Mouse (Mus musculus): ENCODE data around the gene Nyap2. TPM values are rescaled to one million over a fixed set of nuclear protein-coding genes. Genes with fewer than 3 reads are reported as not detected.

Nyap2 gene
- 0.04 TPM in 2 replicates for polyA plus RNA-seq (2015; fragmentation: Nextera tagmentation; extraction: Ambion mirVana)

DNA sequence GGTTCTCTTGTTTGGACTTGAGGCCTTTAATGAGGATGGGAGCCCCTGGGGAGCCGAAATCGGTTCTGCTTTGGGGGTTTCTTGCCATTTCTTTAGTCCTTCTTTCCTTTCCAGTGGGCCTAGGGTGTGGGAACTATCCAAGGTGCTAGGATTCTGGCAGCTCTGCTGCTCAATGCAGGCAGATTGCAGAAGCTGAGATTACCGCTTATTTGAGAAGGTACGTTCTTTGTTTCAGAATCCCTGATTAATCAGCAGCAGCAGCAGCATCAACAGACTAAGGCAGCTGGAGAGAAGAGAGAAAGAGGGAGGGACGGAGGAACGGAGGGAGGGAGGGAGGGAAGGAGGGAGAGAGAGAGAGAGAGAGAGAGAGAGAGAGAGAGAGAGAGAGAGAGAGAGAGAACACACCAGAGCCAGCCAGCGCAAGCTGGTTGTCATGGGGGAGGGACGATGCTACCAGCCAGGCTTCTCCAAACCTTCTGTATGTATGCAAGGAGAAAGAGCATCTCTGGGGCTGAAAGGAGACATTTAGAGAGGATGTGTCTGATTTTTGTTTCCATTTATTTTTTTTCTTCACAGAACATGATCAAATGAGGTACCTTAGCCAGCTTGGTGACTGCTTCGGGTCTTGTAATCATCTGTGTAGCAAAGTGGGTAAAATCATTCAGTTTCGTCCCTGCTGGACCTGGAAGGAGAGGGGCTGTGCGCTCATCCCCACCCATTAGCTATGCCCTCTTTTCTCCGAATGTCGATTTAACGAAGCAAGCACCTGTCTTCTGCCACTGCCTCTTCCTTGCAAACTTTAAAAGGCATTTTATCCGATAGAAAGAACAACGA lies at the start of gene Nyap2:
Gene Nyap2 (plus strand): TSS at position 120 of the 834 bp plus-strand sequence.
- H3K4me3 ChIP-seq: no peak within 1 kb of the TSS

DNA sequence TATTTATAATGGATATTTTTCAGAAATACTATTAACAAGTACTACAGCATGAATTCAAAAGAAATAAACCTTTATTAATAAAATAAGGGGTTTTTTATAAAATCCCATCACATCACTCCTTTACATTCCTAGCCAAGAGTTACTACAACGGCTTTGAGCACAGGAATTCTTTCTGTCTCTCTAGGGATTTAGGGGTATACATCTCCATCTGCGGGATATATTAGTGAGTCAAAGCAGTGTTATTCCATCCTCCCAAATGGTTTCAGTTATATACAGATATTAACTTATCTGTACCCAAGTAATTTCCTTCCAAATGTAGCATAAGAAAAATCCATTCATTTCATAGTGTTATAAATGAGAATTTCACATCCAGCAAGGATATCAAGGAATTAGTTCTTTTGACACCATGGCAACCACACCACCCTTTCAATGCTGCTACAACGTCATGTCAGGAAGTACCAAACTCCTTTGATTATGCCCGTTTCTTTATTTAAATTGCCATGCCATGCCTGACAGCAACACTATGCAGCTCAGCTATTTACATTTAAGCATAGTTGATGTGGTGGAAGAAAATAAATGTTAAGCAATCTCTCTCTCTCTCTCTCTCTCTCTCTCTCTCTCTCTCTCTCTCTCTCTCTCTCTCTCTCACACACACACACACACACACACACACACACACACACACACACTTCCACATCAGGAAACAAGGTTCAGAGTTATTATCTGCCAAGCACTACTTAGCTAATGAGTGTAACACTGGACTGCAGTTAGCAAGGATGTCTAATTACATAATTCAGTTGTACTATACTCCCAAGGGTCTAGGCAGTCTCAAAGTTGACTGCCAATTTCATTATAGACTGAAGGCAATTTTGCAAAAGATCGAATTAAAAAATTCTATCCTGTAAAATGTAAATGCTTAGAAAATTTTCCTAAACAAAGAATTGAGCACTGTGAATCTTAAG lies 33.6 kb upstream of the Nyap2 start:
- H3K27me3 ChIP-seq: no peaks in the 10 kb centered on the region
- 56% methylated on average over 5 of the region's 5 CpGs for WGBS
- no peak for ATAC-seq (ENCODE audit: low FRiP score, low read depth)

More for the DNA sequence above, at the start of gene Nyap2:
- Histone ChIP-seq H3K9ac (no peak within 1 kb of the TSS), H3K27ac (no peak within 1 kb of the TSS), H3K27me3 (no peaks in the 10 kb centered on the region), H3K4me1 (no peaks in the 10 kb centered on the region), H3K9me3 (no peaks in the 10 kb centered on the region), H3K36me3 (no peaks in the 10 kb centered on the region), H3K4me2 (replicated peaks) (no peak within 1 kb of the TSS)
- 38% methylated on average over 16 of the region's 16 CpGs for WGBS
- ATAC-seq (ENCODE audit: low FRiP score, low read depth): no peak

DNA sequence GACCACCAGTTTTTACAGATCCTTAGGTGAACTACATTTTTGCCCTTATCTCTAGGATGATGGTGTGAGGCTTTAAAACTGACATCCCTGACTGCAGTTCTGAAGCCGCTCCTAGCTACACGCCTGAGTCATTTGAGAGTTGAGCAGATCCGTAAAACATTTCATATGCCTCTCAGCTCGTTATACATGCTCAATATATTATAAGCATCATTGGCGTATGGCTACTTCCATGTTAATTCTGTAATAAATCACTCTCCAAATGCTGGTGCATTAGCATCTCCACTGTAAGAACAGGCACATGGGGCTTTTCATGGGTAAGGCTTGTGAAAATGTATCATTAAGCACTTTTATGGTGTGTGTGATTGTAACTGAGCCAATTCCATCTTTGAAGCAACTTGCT lies 18.4 kb upstream of the Nyap2 start:
- WGBS: 46% methylated on average over 5 of the region's 5 CpGs
- H3K27ac ChIP-seq: no peak overlapping the region
- ATAC-seq (ENCODE audit: low FRiP score, low read depth): no peak

More for the DNA sequence above, 33.6 kb upstream of the Nyap2 start:
- Histone ChIP-seq H3K9me3 (no peaks in the 10 kb centered on the region), H3K4me2 (replicated peaks) (no peak overlapping the region), H3K27ac (no peak overlapping the region), H3K36me3 (no peaks in the 10 kb centered on the region), H3K9ac (no peak overlapping the region), H3K4me3 (no peak overlapping the region), H3K4me1 (0 out of 2 replicates have a peak, but pooled peaks cover 3% of the 10 kb centered on the region)

DNA sequence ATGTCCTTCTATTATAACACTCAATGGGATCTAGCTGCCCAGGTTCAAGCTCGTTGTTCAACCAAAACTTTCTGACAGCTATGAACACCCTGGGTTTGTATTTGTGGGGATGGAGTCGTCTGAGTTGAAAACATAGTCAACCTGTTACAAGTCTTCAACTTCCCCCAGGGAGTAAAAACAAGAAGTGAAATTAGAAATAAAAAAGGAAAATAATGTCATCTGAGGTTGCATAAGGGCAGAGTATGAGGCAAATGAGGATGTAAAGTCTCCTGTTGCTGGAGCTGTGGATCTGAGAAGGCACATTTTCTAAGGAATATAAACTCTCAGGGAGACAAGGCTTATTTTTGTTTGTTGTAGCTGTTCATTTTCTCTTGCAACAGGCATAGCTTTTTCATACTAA lies 17.9 kb upstream of the Nyap2 start:
- H3K4me3 ChIP-seq: no peak overlapping the region
- H3K4me1 ChIP-seq: no peaks in the 10 kb centered on the region
- H3K36me3 ChIP-seq: no peaks in the 10 kb centered on the region
- no peak overlapping the region for H3K4me2 ChIP-seq (replicated peaks)
- 66% methylated on average over 2 of the region's 2 CpGs for WGBS
- no peak for ATAC-seq (ENCODE audit: low FRiP score, low read depth)
- no peak overlapping the region for H3K9ac ChIP-seq
- H3K27me3 ChIP-seq: no peaks in the 10 kb centered on the region
- H3K27ac ChIP-seq: no peak overlapping the region
- no peaks in the 10 kb centered on the region for H3K9me3 ChIP-seq

More for the DNA sequence above, 18.4 kb upstream of the Nyap2 start:
- no peaks in the 10 kb centered on the region for H3K9me3 ChIP-seq
- H3K36me3 ChIP-seq: no peaks in the 10 kb centered on the region
- H3K9ac ChIP-seq: no peak overlapping the region
- H3K4me1 ChIP-seq: no peaks in the 10 kb centered on the region
- no peak overlapping the region for H3K4me3 ChIP-seq
- H3K4me2 ChIP-seq (replicated peaks): no peak overlapping the region
- H3K27me3 ChIP-seq: no peaks in the 10 kb centered on the region

DNA sequence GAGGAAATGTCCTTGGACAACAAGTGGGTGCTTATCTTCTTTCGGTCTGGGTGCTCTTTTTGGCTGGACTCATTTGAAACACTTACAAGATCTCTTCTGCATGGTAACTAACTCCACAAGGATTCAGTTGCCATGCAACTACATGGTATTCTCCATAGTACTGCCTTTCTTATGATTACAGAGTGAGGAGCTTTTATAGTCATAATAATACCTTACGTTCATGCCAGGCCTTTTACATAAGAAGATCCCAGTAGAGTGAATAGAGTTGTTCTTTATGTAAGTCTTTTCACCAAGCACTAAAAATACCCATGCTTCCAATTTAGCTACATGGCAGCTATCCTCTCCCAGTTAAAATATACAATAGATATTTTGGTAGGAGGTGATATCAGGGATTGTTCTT lies 13.9 kb upstream of the Nyap2 start:
- H3K9me3 ChIP-seq: no peaks in the 10 kb centered on the region
- WGBS: 92% methylated on average over 2 of the region's 2 CpGs

DNA sequence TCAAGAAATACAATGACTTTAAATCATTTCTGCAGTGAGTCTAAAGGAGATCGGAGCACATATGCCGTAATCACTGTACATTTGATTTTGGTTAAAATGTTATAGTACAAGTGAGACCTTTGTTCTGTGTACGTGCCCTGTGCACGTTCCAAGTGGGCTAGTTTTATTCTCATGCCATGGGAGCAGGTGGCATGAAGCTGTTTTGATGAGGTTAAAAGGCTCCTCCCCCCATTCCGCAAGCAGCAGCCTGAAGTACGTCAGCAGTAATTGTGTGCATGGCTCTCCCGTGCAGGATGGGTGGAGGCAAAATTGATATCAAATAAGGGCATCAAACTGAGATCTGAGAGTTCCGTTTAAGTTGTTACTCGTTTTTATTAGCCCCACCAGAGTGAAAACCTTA lies 491 bp upstream of the Nyap2 start:
- no peak for ATAC-seq (ENCODE audit: low FRiP score, low read depth)
- Histone ChIP-seq H3K4me1 (no peaks in the 10 kb centered on the region), H3K27ac (no peak overlapping the region), H3K4me3 (no peak overlapping the region), H3K9me3 (no peaks in the 10 kb centered on the region), H3K36me3 (no peaks in the 10 kb centered on the region), H3K4me2 (replicated peaks) (no peak overlapping the region), H3K27me3 (no peaks in the 10 kb centered on the region), H3K9ac (no peak overlapping the region)
- 64% methylated on average over 9 of the region's 9 CpGs for WGBS

More for the DNA sequence above, 13.9 kb upstream of the Nyap2 start:
- H3K4me3 ChIP-seq: no peak overlapping the region
- no peak overlapping the region for H3K27ac ChIP-seq
- H3K4me1 ChIP-seq: no peaks in the 10 kb centered on the region
- no peak overlapping the region for H3K4me2 ChIP-seq (replicated peaks)
- H3K9ac ChIP-seq: no peak overlapping the region
- no peak for ATAC-seq (ENCODE audit: low FRiP score, low read depth)
- no peaks in the 10 kb centered on the region for H3K27me3 ChIP-seq
- no peaks in the 10 kb centered on the region for H3K36me3 ChIP-seq

DNA sequence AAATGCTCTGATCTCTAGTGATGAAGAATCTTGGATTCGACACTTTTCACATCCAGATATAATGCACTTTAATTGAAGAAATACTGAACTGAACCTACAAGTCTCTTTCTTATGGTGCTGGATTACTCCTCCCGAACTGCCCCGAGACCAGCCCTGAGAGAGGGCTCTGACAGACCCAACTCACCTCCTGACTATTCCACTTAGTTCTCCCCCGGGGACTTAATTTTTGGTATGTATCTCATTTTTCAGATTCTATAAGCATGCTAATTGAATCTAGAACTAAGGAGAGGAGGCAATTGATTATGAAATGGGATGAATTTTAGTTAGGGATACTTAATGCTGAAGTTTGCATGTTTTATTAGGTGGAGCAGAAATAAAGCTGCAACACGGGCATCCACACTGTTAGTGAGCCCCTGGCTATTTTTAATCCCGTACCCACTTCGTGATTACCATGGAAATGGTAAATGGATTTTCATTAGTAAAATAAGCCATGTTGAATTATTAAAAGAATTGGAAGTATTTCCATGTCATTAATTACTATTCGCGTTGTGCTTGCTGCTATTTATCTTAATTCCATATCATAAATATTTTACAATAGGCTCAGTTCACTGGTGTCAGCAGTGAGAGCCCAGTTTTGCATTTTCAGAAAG lies 1.0 kb downstream of the Nyap2 start:
- Histone ChIP-seq H3K4me1 (no peaks in the 10 kb centered on the region), H3K4me3 (no peak overlapping the region), H3K27me3 (no peaks in the 10 kb centered on the region), H3K9me3 (no peaks in the 10 kb centered on the region), H3K36me3 (no peaks in the 10 kb centered on the region), H3K27ac (no peak overlapping the region), H3K4me2 (replicated peaks) (no peak overlapping the region), H3K9ac (no peak overlapping the region)
- WGBS: 78% methylated on average over 9 of the region's 9 CpGs
- no peak for ATAC-seq (ENCODE audit: low FRiP score, low read depth)

DNA sequence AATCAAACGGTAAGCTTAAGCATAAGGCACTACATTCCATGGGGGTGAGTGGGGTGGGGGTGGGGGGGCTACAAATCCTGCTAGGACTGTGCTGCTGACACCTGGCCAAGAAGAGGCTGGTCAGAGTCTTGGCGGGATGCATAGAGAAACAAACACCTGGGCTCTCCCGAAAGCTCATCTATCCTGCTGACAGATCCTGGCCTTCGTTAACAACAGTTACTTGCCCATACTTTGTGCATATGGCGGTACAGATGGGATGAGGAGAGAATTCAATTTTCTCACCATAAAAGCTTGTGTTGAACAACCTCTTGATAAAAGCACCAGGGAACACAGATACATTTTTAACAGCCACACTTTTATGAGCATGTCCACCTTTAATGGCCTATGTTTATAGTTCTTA lies 10.7 kb downstream of the Nyap2 start:
- no peaks in the 10 kb centered on the region for H3K36me3 ChIP-seq
- no peaks in the 10 kb centered on the region for H3K4me1 ChIP-seq
- H3K27ac ChIP-seq: no peak overlapping the region
- no peak overlapping the region for H3K4me3 ChIP-seq
- H3K9ac ChIP-seq: no peak overlapping the region
- H3K4me2 ChIP-seq (replicated peaks): no peak overlapping the region
- no peak for ATAC-seq (ENCODE audit: low FRiP score, low read depth)
- 66% methylated on average over 5 of the region's 5 CpGs for WGBS
- H3K9me3 ChIP-seq: no peaks in the 10 kb centered on the region
- no peaks in the 10 kb centered on the region for H3K27me3 ChIP-seq

DNA sequence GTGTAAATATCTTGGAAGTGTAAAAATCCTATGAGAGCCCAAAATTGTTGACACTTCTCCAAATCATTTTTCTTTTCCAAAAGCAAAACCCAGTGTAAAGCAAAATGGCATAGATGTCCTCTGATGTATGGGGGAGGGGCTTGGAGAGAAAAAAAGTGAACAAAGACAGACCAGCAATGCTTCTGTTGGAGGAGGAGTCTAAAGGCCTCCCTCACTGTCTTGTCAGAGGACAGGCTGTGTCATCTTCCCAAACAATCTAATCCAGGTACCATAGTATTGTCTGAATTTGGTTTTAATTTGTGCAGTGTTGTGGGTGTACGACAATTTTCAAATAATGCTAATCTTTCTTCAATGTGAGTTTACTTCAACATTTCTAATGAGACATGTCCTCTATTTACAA lies 13.7 kb downstream of the Nyap2 start:
- 95% methylated on average over 1 of the region's 1 CpGs for WGBS
- Histone ChIP-seq H3K36me3 (no peaks in the 10 kb centered on the region), H3K4me1 (no peaks in the 10 kb centered on the region), H3K4me3 (no peak overlapping the region), H3K9ac (no peak overlapping the region), H3K9me3 (no peaks in the 10 kb centered on the region), H3K4me2 (replicated peaks) (no peak overlapping the region), H3K27me3 (no peaks in the 10 kb centered on the region), H3K27ac (no peak overlapping the region)
- no peak for ATAC-seq (ENCODE audit: low FRiP score, low read depth)

DNA sequence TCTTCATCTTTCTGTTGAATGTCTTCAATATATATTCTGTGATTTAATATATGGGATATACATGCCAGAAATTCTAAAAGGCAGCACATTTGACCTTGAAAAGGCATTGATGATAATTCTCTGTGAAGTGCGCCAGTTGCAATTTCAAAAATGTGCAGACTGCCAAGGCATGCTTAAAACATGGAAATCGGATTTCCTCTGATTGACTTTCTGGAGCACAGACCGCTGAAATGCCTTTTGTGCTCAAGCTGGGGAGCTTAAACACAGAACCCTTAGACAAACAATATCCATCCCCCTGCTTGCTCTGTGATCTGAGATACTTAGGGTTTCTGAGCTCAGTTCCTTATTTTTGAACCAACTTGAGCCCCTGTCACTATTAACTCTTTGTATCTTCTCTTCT lies 14.2 kb downstream of the Nyap2 start:
- no peak overlapping the region for H3K4me3 ChIP-seq
- H3K27ac ChIP-seq: no peak overlapping the region
- 82% methylated on average over 3 of the region's 3 CpGs for WGBS
- H3K9me3 ChIP-seq: no peaks in the 10 kb centered on the region
- no peak overlapping the region for H3K4me2 ChIP-seq (replicated peaks)
- no peaks in the 10 kb centered on the region for H3K4me1 ChIP-seq
- no peak overlapping the region for H3K9ac ChIP-seq
- ATAC-seq (ENCODE audit: low FRiP score, low read depth): no peak
- no peaks in the 10 kb centered on the region for H3K36me3 ChIP-seq
- H3K27me3 ChIP-seq: no peaks in the 10 kb centered on the region

DNA sequence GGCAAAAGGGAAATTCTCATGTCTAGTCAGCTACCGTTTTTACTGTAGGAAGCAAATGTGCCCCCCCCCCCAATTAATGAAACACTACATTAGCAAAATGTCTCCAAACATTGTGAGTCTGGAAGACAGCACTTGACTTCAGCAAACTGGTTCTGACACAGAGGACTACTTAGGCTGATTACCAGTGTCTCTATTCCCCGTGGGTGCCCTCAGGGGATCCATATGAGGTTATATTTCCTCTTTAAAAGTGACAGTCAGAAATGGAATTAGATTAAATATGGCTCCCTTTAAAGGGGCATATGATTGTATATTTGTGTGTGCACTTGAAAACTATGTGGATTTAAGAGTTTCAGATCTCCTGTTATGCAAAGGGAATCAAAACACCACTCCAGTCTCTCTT lies 15.3 kb downstream of the Nyap2 start:
- H3K9ac ChIP-seq: no peak overlapping the region
- no peak overlapping the region for H3K4me2 ChIP-seq (replicated peaks)
- no peak overlapping the region for H3K4me3 ChIP-seq
- H3K4me1 ChIP-seq: no peaks in the 10 kb centered on the region
- no peak for ATAC-seq (ENCODE audit: low FRiP score, low read depth)
- no peak overlapping the region for H3K27ac ChIP-seq
- no peaks in the 10 kb centered on the region for H3K27me3 ChIP-seq
- no peaks in the 10 kb centered on the region for H3K36me3 ChIP-seq
- 70% methylated on average over 2 of the region's 2 CpGs for WGBS
- no peaks in the 10 kb centered on the region for H3K9me3 ChIP-seq

DNA sequence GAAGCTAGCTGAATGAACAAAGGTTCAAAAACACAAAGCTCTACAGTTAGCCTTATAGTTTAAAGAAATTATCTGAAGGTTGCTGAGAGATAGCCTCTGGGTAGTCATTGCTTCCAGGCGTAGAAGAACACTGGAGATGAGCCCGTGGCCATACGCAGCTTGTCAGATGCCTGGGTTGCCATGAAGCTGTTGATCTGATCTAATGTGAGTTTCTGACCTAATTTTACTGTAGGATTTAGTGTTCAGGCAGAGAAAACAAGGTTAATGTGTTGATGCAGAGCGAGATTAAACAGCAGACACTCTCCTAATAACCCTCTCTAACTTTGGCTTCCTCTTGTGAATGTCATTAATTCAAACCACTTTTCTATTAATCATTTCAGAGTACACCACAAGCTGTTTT lies 16.1 kb downstream of the Nyap2 start:
- H3K27ac ChIP-seq: no peak overlapping the region
- no peaks in the 10 kb centered on the region for H3K36me3 ChIP-seq
- H3K27me3 ChIP-seq: no peaks in the 10 kb centered on the region
- ATAC-seq (ENCODE audit: low FRiP score, low read depth): no peak
- no peaks in the 10 kb centered on the region for H3K4me1 ChIP-seq
- 81% methylated on average over 4 of the region's 4 CpGs for WGBS
- H3K4me3 ChIP-seq: no peak overlapping the region
- H3K4me2 ChIP-seq (replicated peaks): no peak overlapping the region
- H3K9me3 ChIP-seq: no peaks in the 10 kb centered on the region
- H3K9ac ChIP-seq: no peak overlapping the region

Measured in limb, embryonic 13.5 days (tissue).